Mouse (Mus musculus): ENCODE data around the gene B4galt3. TPM values are rescaled to one million over a fixed set of nuclear protein-coding genes. Genes with fewer than 3 reads are reported as not detected.
A peak's percentile ranks its signal among the peaks of the same experiment; 100 is the strongest.

The B4galt3 gene
- polyA plus RNA-seq (2016; fragmentation: Nextera tagmentation; extraction: Ambion mirVana) = 83.6 and 85.6 TPM in 2 replicates

DNA sequence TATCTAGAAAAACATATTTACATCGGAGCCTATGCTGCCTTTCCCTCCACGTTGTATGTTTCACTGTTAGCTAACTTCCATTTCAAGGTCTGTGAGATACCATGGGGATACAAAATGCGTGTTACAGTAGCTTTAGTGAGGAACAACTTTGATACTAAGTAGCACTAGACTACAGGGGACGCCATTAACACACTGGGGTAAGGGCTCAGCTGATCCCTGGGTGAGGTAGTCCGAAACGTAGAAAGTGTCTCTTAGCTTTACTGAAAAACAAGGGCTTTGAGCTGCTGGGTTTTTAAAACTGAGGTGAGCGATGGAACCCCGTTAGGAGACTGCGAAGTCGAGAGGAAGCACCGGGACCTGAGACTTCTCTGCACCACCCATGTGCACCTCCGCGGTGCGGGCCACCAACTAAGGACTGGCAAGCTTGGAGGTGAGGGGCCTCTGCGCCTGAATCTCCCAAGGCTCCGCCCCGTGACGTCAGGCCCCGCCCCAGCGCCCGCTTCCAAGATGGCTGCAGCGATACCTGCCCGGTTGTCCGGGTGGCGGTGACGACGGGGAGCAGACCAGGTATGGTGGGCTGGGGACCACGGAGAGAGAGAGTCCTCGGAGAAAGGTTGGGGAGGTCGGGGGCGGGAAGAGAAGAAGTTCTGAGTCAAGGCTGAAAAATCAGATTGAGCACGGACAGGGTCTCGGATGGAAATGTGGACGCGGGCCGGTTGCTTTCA, at the start of gene B4galt3:
Gene B4galt3 (plus strand): TSS at position 481 of the 725 bp plus-strand sequence.
- no peaks in the 10 kb centered on the region for H3K27me3 ChIP-seq
- H3K27ac ChIP-seq = peak within 1 kb of the TSS; percentile 60
- peak; percentile 95 for ATAC-seq (ENCODE audit: low FRiP score)
- peaks cover 31% of the 10 kb centered on the region for H3K36me3 ChIP-seq
- WGBS = 3% methylated on average over 36 of the region's 36 CpGs
- peak within 1 kb of the TSS; percentile 96 for H3K4me2 ChIP-seq (replicated peaks)
- H3K4me1 ChIP-seq = peaks cover 14% of the 10 kb centered on the region
- peak within 1 kb of the TSS; percentile 87 for H3K9ac ChIP-seq
- peak within 1 kb of the TSS; percentile 74 for H3K4me3 ChIP-seq
- no peaks in the 10 kb centered on the region for H3K9me3 ChIP-seq (replicated peaks)

DNA sequence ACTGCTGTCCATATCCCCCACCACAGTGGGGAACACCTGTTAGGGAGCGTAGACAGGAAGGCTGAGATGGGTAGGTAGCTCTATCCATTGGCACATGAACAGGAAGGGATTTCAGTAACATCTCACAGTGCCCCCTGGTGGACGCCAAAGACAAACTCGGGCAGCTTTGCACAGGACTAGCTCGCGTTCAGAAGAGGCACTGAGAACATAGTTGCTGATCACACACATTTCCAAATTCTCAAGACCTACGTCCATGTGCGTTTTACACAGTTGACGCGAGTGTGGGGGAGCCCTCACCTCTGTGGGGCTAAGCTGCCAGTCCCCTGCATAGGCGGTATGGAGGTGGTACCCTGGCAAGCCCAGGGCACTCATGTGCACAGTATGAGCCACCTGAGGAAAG, 49.3 kb upstream of the B4galt3 start:
- peak overlapping the region; percentile 64; the same call in 1 of the 2 replicates for H3K9ac ChIP-seq
- H3K4me3 ChIP-seq = peak overlapping the region; percentile 57; the same call in 1 of the 2 replicates
- peaks cover 22% of the 10 kb centered on the region; the same call in 1 of the 2 replicates for H3K36me3 ChIP-seq
- H3K4me1 ChIP-seq = peaks cover 15% of the 10 kb centered on the region
- no peaks in the 10 kb centered on the region for H3K27me3 ChIP-seq
- 13% methylated on average over 10 of the region's 10 CpGs for WGBS
- H3K9me3 ChIP-seq (replicated peaks) = no peaks in the 10 kb centered on the region
- H3K4me2 ChIP-seq (replicated peaks) = peak overlapping the region; percentile 75
- H3K27ac ChIP-seq = no peak overlapping the region
- peak; percentile 25; the same call in 1 of the 2 replicates for ATAC-seq (ENCODE audit: low FRiP score)

DNA sequence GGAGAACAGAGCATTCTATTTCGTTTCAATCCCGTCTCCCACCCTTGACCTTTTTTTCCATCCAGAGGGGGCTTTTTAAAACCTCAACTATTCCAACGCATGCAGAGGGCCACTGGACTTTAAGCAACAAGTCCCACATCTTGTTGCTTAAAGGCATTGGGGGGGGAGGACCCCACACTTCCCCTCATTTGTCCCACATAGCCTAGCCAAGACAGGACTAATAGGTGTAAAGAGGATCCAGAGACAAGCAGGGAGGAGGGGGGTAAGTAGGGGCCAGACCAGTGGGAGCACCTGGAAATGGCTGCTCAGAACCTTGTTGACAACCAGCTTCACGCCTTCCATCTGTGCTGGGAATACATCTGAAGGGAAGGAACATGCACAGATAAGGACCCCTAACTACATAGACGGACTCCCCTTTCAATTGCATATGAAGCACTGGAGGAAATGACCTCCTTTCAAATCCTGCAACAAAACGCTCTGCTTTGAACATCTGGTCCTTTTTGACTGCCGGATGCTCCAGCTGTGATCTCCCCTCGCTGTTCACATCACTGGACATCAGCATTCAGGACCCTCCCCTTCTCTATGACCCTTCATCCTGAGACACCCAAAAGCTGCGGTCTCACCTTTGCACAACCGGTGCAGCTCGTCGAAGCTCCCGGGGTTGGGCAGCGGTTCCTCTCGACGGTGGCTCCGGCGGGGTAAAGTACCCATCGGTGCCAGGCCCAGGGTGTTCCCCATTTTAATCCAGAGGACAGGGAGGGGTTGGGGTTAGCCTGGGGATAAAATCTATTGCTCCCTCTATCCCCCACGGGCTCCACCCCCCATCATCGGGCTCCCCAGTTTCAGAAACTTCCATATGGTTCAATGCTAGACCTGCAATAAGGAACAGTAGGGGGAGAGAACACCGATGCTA, 48.6 kb upstream of the B4galt3 start:
- Histone ChIP-seq H3K4me3 (peak overlapping the region; percentile 57), H3K9me3 (replicated peaks) (no peaks in the 10 kb centered on the region), H3K27ac (peak overlapping the region; percentile 44; the same call in 1 of the 2 replicates), H3K4me2 (replicated peaks) (peak overlapping the region; percentile 75), H3K36me3 (peaks cover 22% of the 10 kb centered on the region; the same call in 1 of the 2 replicates), H3K27me3 (no peaks in the 10 kb centered on the region), H3K4me1 (peaks cover 15% of the 10 kb centered on the region), H3K9ac (peak overlapping the region; percentile 64)
- no peak for ATAC-seq (ENCODE audit: low FRiP score)
- 7% methylated on average over 22 of the region's 22 CpGs for WGBS

DNA sequence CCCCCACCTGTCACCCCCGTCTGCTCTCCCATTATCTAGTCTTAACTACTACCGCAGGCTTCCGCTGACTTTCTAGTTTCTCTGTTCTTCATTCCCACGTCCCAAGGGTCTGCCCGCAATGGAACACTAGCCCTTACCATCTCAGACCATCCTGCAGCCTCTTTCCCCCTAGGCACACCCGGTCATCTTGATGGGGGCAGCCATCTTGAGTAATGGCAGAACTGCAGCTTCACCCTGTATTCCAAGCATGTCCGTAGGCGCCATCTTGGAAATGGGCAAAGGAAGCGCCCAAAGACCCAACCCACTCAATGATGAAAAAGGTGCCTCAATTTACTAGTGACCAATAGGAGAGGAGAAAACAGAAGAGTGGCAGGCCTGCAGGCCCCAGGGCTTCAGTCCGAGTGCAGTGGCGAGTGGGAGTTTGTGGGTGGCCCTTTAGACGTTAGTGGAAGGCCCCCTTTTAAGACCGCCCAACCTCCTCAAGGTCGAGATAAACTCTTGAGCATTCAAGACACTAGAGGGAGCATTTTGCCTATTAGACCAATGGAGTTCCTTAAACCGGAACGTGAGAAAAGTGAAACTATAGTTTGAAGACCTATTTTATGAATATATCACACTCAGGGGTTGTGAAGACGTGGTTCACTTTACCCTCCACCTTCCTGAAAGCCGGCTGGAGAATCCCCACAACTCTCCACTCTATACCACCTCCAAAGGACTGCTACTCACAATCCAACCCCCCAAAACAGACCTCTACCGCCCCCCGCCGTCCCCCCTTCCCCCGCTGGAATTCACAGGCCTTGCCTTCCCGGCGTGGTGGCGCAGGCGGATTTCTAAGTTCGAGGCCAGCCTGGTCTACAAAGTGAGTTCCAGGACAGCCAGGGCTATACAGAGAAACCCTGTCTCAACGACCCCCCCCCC, 47.6 kb upstream of the B4galt3 start, which contains the start of gene Tomm40l:
Gene Tomm40l (minus strand): TSS at position 277 of the 918 bp plus-strand sequence.
- Histone ChIP-seq H3K36me3 (peaks cover 22% of the 10 kb centered on the region; the same call in 1 of the 2 replicates), H3K9me3 (replicated peaks) (no peaks in the 10 kb centered on the region), H3K9ac (peak within 1 kb of the TSS; percentile 64), H3K4me1 (peaks cover 15% of the 10 kb centered on the region), H3K27me3 (no peaks in the 10 kb centered on the region), H3K27ac (peak within 1 kb of the TSS; percentile 49), H3K4me3 (peak within 1 kb of the TSS; percentile 57), H3K4me2 (replicated peaks) (peak within 1 kb of the TSS; percentile 75)
- 2% methylated on average over 28 of the region's 28 CpGs for WGBS
- ATAC-seq (ENCODE audit: low FRiP score) = peak; percentile 97

DNA sequence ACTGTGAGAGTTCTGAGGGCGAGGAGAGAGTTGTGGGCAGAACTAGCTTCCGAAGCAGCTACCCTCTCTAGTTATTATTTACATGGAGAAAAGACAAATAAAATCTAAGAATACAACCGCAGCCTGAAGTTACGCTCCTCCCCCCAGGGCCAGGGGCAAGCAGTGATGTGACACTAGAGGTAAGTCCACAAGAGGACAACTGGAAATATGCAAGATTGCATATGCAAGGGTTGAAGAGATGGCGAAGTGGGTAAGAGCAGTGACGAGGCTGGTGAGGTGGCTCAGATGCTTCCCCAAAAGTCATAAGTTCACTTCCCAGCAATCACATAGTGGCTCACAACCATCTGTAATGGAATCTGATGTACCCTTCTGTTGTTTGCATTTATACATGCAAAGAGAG, 47.0 kb upstream of the B4galt3 start:
- H3K4me1 ChIP-seq = peaks cover 15% of the 10 kb centered on the region
- H3K4me2 ChIP-seq (replicated peaks) = peak overlapping the region; percentile 75; the same call in 1 of the 2 replicates
- peak overlapping the region; percentile 57 for H3K4me3 ChIP-seq
- no peaks in the 10 kb centered on the region for H3K9me3 ChIP-seq (replicated peaks)
- peak overlapping the region; percentile 49; the same call in 1 of the 2 replicates for H3K27ac ChIP-seq
- H3K36me3 ChIP-seq = peaks cover 19% of the 10 kb centered on the region; the same call in 1 of the 2 replicates
- no peak overlapping the region for H3K9ac ChIP-seq
- no peaks in the 10 kb centered on the region for H3K27me3 ChIP-seq
- WGBS = 80% methylated on average over 6 of the region's 6 CpGs
- ATAC-seq (ENCODE audit: low FRiP score) = no peak

DNA sequence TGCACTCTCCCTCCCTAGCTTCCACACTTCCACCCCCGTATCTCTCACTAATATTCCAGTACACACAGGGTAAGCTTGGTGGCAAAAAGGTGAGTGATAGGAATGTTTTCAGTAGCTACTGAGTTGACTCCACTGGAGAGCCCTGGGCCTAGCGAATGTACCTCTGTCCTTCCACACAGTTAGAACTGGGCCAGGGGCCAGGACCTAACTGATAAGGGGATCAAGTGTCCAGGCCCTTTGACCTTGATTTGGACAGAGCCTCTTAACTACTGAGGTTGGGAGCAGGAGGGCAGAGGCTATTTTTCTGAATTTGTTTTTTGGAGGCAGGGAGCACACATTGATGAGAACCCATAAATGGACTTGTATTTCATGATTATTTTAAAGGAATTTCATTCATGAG, 46.3 kb upstream of the B4galt3 start:
- WGBS = 88% methylated on average over 2 of the region's 2 CpGs
- no peak overlapping the region for H3K9ac ChIP-seq
- no peak for ATAC-seq (ENCODE audit: low FRiP score)
- no peak overlapping the region for H3K4me2 ChIP-seq (replicated peaks)
- H3K27ac ChIP-seq = no peak overlapping the region
- H3K4me3 ChIP-seq = no peak overlapping the region
- peaks cover 15% of the 10 kb centered on the region for H3K4me1 ChIP-seq
- H3K27me3 ChIP-seq = no peaks in the 10 kb centered on the region
- H3K9me3 ChIP-seq (replicated peaks) = no peaks in the 10 kb centered on the region
- peaks cover 13% of the 10 kb centered on the region; the same call in 1 of the 2 replicates for H3K36me3 ChIP-seq

DNA sequence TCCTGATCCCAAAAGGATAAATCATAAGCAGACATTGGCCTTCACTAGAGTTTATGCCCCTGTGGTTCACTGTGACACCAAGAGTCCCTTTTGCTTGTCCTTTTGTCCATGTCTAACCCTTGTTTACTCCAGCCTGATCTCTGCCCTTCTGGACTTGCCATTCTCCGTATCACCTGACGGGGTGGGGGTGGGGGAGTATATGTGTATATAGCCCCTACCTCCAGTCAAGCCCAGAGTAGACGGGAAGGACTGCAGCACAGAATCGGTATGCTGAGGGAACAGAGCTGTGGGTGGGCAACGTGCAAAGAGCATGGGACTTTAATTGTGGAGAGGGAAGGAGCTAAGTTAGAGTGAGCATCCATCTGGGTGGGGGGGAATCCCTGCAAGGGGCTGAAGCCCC, 45.3 kb upstream of the B4galt3 start, which contains the start of gene Apoa2:
Gene Apoa2 (plus strand): TSS at position 198 of the 400 bp plus-strand sequence.
- Histone ChIP-seq H3K4me3 (no peak within 1 kb of the TSS), H3K27me3 (no peaks in the 10 kb centered on the region), H3K36me3 (0 out of 2 replicates have a peak, but pooled peaks cover 3% of the 10 kb centered on the region), H3K27ac (no peak within 1 kb of the TSS), H3K9ac (no peak within 1 kb of the TSS), H3K4me1 (peaks cover 15% of the 10 kb centered on the region), H3K4me2 (replicated peaks) (no peak within 1 kb of the TSS), H3K9me3 (replicated peaks) (no peaks in the 10 kb centered on the region)
- 81% methylated on average over 5 of the region's 5 CpGs for whole genome bisulfite sequencing
- ATAC-seq (ENCODE audit: low FRiP score) = no peak

DNA sequence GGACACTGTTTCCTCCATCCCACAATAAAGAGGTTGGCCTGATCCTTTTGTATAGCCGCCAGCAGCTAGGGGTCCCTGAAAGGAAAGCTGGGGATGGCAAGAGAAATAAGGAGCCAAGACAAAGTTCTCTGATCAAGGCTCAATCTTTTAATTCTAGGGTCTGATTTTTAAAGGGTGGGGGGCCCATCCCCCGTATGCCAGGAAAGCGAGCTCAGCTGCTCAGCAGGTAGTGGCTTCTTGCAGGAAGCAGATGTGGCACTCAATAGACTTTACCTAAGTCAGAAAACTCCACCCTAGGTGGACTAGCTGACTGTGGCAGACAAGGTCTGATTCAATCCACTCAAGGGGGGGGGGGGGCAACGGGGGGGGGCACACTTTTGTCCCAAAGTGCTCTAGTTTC, 43.3 kb upstream of the B4galt3 start:
- H3K9ac ChIP-seq = no peak overlapping the region
- no peak overlapping the region for H3K4me2 ChIP-seq (replicated peaks)
- no peak overlapping the region for H3K27ac ChIP-seq
- no peak for ATAC-seq (ENCODE audit: low FRiP score)
- H3K36me3 ChIP-seq = no peaks in the 10 kb centered on the region
- no peaks in the 10 kb centered on the region for H3K9me3 ChIP-seq (replicated peaks)
- WGBS = 43% methylated on average over 4 of the region's 4 CpGs
- no peak overlapping the region for H3K4me3 ChIP-seq
- peaks cover 7% of the 10 kb centered on the region for H3K4me1 ChIP-seq
- H3K27me3 ChIP-seq = no peaks in the 10 kb centered on the region

DNA sequence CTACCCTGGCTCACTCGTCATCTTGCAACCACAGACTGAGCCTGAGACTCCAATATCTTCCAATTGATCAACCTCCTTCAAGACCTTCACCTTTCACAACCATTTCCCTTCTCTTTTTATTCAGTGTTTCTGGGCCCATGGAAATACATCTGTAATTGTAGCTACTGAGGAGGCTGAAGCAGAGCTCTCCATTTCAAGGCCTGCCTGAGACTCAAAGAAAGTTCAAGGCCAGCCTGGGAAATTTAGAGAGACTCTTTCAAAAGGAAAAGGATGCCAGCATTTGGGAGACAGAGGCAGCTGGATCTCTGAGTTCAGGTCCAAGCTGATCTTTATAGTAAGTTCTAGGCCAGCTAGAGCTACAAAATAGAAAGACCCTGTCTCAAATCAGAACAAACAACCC, 42.2 kb upstream of the B4galt3 start:
- Histone ChIP-seq H3K9me3 (replicated peaks) (no peaks in the 10 kb centered on the region), H3K27me3 (no peaks in the 10 kb centered on the region), H3K4me1 (peaks cover 5% of the 10 kb centered on the region; the same call in 1 of the 2 replicates), H3K27ac (no peak overlapping the region), H3K36me3 (no peaks in the 10 kb centered on the region), H3K9ac (no peak overlapping the region), H3K4me3 (no peak overlapping the region), H3K4me2 (replicated peaks) (no peak overlapping the region)
- 96% methylated on average over 1 of the region's 1 CpGs for WGBS
- no peak for ATAC-seq (ENCODE audit: low FRiP score)

DNA sequence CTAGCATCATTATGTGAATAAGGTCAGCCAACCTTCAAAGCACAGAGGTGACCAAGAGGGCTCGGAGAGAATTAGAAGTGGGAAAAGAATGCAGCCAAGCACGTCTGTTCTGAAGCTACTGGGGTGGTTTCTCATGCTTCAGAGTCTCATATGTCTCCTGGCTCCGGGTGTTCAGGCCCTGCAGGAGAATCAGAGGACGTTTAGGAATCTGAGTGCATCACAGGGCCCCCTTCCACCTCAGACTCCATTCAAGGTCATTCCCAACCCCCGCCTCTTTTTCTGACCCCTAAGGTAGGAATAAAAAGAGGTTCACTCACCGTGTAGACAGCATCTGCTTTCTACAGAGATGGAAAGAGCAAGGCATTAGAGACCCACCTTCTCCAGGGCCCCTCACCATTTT, 40.4 kb upstream of the B4galt3 start:
- no peak for ATAC-seq (ENCODE audit: low FRiP score)
- H3K4me3 ChIP-seq = no peak overlapping the region
- 50% methylated on average over 6 of the region's 6 CpGs for WGBS
- H3K9ac ChIP-seq = no peak overlapping the region
- H3K27me3 ChIP-seq = no peaks in the 10 kb centered on the region
- H3K4me1 ChIP-seq = 0 out of 2 replicates have a peak, but pooled peaks cover 2% of the 10 kb centered on the region
- H3K36me3 ChIP-seq = peaks cover 15% of the 10 kb centered on the region
- H3K9me3 ChIP-seq (replicated peaks) = no peaks in the 10 kb centered on the region
- no peak overlapping the region for H3K4me2 ChIP-seq (replicated peaks)
- H3K27ac ChIP-seq = no peak overlapping the region

DNA sequence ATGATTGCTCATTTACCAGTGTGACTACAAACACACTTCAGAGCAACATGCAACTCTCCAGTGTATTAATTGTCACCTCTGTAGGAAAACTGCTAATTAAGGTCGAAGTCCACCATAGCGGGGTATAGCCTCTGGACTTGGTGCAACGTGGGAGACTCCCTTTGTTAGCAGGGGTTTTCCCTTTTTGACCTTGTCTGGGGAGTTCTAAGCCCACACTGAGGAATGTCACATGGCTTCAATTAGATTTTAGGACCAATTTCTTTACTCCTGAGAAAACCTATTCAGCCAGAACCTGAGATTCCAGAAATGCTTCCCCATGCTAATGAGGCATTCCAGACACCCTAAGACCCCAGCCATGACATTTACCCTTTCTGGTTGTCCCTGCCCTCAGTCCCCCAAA, 39.9 kb upstream of the B4galt3 start:
- 0 out of 2 replicates have a peak, but pooled peaks cover 2% of the 10 kb centered on the region for H3K4me1 ChIP-seq
- peaks cover 20% of the 10 kb centered on the region for H3K36me3 ChIP-seq
- ATAC-seq (ENCODE audit: low FRiP score) = no peak
- 46% methylated on average over 3 of the region's 3 CpGs for WGBS
- no peak overlapping the region for H3K27ac ChIP-seq
- no peaks in the 10 kb centered on the region for H3K27me3 ChIP-seq
- H3K9me3 ChIP-seq (replicated peaks) = no peaks in the 10 kb centered on the region
- H3K4me2 ChIP-seq (replicated peaks) = no peak overlapping the region
- no peak overlapping the region for H3K4me3 ChIP-seq
- H3K9ac ChIP-seq = no peak overlapping the region
